Mouse (Mus musculus) heart, embryonic 14.5 days (tissue): Measurements from ENCODE around the gene 4632433K11Rik. TPM values are rescaled to one million over a fixed set of nuclear protein-coding genes. Genes with fewer than 3 reads are reported as not detected.
"Not testable (repeated sequence)": the region's sequence is repeated elsewhere in the genome, so short reads cannot be mapped to it uniquely, and the experiment has no call there.

Experiments
- ATAC-seq: fragments of 200-750 bp; cut with Nextera tagmentation; 2 replicates; pipeline ENCODE4 v1.8.0; 2017; ENCODE audit warnings: low read depth, moderate TSS enrichment; ENCODE audit not compliant: insufficient number of reproducible peaks, insufficient read depth, low FRiP score
- H3K27ac ChIP-seq, 2 experiments: fragments of 200-500 bp in 1 of 2; fragments of 300-500 bp in 1 of 2; sonication (generic) in 1 of 2; replicated peaks in 1 of 2; 2 replicates each; pipeline ENCODE4 v1.5.1; 2012 to 2014; ENCODE audit warnings: low read depth in 2 of 2, low read length in 2 of 2, control low read depth in 1 of 2, mild to moderate bottlenecking in 1 of 2, mixed read lengths in 1 of 2; ENCODE audit not compliant: control insufficient read depth in 1 of 2, insufficient read depth in 1 of 2
- H3K27me3 ChIP-seq: fragments of 300-500 bp; sonication (generic); 2 replicates; pipeline ENCODE4 v1.6.1; 2014; ENCODE audit warnings: mild to moderate bottlenecking, low read length, control low read depth; ENCODE audit not compliant: control insufficient read depth, insufficient read depth
- H3K36me3 ChIP-seq: fragments of 300-500 bp; sonication (generic); 2 replicates; pipeline ENCODE4 v1.6.1; 2014; ENCODE audit warnings: mild to moderate bottlenecking, control low read depth, low read length, mixed read lengths; ENCODE audit not compliant: control insufficient read depth, insufficient read depth
- H3K4me1 ChIP-seq, 2 experiments: fragments of 200-500 bp in 1 of 2; fragments of 300-500 bp in 1 of 2; sonication (generic) in 1 of 2; 2 replicates each; pipeline ENCODE4 v1.6.1; 2012 to 2014; ENCODE audit warnings: low read length in 2 of 2, control low read depth in 1 of 2, mixed read lengths in 1 of 2; ENCODE audit not compliant: control insufficient read depth in 2 of 2, insufficient read depth in 2 of 2
- H3K4me2 ChIP-seq: fragments of 300-500 bp; sonication (generic); 2 replicates; pipeline ENCODE4 v1.6.1; 2014; ENCODE audit warnings: mild to moderate bottlenecking, low read length
- H3K4me3 ChIP-seq, 2 experiments: fragments of 200-500 bp in 1 of 2; fragments of 300-500 bp in 1 of 2; sonication (generic) in 1 of 2; 2 replicates each; pipeline ENCODE4 v1.5.1; 2012 to 2014; ENCODE audit warnings: low read length in 2 of 2, mild to moderate bottlenecking in 2 of 2, control low read depth in 1 of 2, low read depth in 1 of 2, moderate library complexity in 1 of 2; ENCODE audit not compliant: control insufficient read depth in 1 of 2, insufficient read depth in 1 of 2
- H3K9ac ChIP-seq: fragments of 300-500 bp; sonication (generic); 2 replicates; pipeline ENCODE4 v1.6.1; 2014; ENCODE audit warnings: mild to moderate bottlenecking, low read length
- H3K9me3 ChIP-seq: fragments of 300-500 bp; sonication (generic); 2 replicates; pipeline ENCODE4 v1.6.1; 2016; ENCODE audit warnings: low read length, control low read depth; ENCODE audit not compliant: control insufficient read depth
- WGBS: fragments of 180-500 bp; shearing (Covaris S2); extraction: QIAGEN DNeasy Blood & Tissue Kit; methylation state at CpG from one replicate; pipeline ENCODE4 v1.1.7; 2014; 5-methylcytosine and 5-hydroxymethylcytosine counted together
- polyA plus RNA-seq: library from polyadenylated mRNA; unstranded; fragments of >200 nt; fragmentation: Nextera tagmentation; extraction: Ambion mirVana; gene quantifications from 2 replicates; pipeline ENCODE4 v1.2.1, GENCODE M21; 2014

4632433K11Rik gene
- polyA plus RNA-seq, 1 experiment from 2014 or later = not detected

- no peak for ATAC-seq
- H3K9me3 ChIP-seq = no peaks in the 10 kb centered on the region
- H3K4me1 ChIP-seq = peaks cover 10 to 25% of the 10 kb centered on the region in 2 experiments; a peak in 3 of 4 replicates
- peaks cover 23% of the 10 kb centered on the region for H3K27me3 ChIP-seq
- peak overlapping the region in 1 of 2 experiments; percentile 79; a peak in 1 of 4 replicates for H3K4me3 ChIP-seq
- peaks cover 22% of the 10 kb centered on the region for H3K36me3 ChIP-seq
- WGBS = 37% methylated on average over 7 of the region's 8 CpGs
- H3K9ac ChIP-seq = peak overlapping the region; percentile 92; the same call in 1 of the 2 replicates
- H3K4me2 ChIP-seq = peak overlapping the region; percentile 90
- H3K27ac ChIP-seq = peak overlapping the region in 1 of 2 experiments; percentile 55; a peak in 1 of 4 replicates
Measured at GRCm38 (mm10) chr7:4996934-4997333, 37.0 kb upstream of the 4632433K11Rik start.

GRCm38 (mm10) chr7:4999876-5000275, 34.0 kb upstream of the 4632433K11Rik start:
- ATAC-seq = no peak
- H3K9me3 ChIP-seq = no peaks in the 10 kb centered on the region
- peaks cover 3% of the 10 kb centered on the region; the same call in 1 of the 2 replicates for H3K27me3 ChIP-seq
- WGBS = 63% methylated on average over 2 of the region's 2 CpGs
- no peak overlapping the region for H3K4me2 ChIP-seq
- no peak overlapping the region for H3K4me3 ChIP-seq
- no peak overlapping the region for H3K27ac ChIP-seq
- peaks cover 6 to 12% of the 10 kb centered on the region in 2 experiments; a peak in 3 of 4 replicates for H3K4me1 ChIP-seq
- no peaks in the 10 kb centered on the region for H3K36me3 ChIP-seq
- no peak overlapping the region for H3K9ac ChIP-seq

GRCm38 (mm10) chr7:5002876-5003275, 31.0 kb upstream of the 4632433K11Rik start:
- 70% methylated on average over 8 of the region's 8 CpGs for WGBS
- not testable (repeated sequence) for H3K27me3 ChIP-seq, H3K4me1 ChIP-seq, H3K4me3 ChIP-seq, ATAC-seq, H3K27ac ChIP-seq, H3K4me2 ChIP-seq, H3K9ac ChIP-seq, H3K9me3 ChIP-seq
- H3K36me3 ChIP-seq = peaks cover 15% of the 10 kb centered on the region

- 0 out of 4 replicates have a peak, but pooled peaks cover 0 to 2% of the 10 kb centered on the region in 2 experiments for H3K4me1 ChIP-seq
- no peak overlapping the region for H3K9ac ChIP-seq
- peaks cover 69% of the 10 kb centered on the region for H3K36me3 ChIP-seq
- H3K9me3 ChIP-seq = no peaks in the 10 kb centered on the region
- no peak overlapping the region for H3K4me2 ChIP-seq
- no peak overlapping the region for H3K4me3 ChIP-seq
- no peak overlapping the region for H3K27ac ChIP-seq
- ATAC-seq = no peak
- H3K27me3 ChIP-seq = no peaks in the 10 kb centered on the region
- WGBS = 95% methylated on average over 26 of the region's 26 CpGs
Measured at GRCm38 (mm10) chr7:5008229-5008628, 25.7 kb upstream of the 4632433K11Rik start.

- no peak for ATAC-seq
- Histone ChIP-seq H3K4me3 (no peak overlapping the region), H3K9ac (no peak overlapping the region), H3K9me3 (no peaks in the 10 kb centered on the region), H3K36me3 (peaks cover 58% of the 10 kb centered on the region), H3K4me1 (peaks cover 0 to 10% of the 10 kb centered on the region in 2 experiments; a peak in 2 of 4 replicates), H3K27me3 (no peaks in the 10 kb centered on the region), H3K4me2 (0 out of 2 replicates have a peak overlapping the region, but pooled peaks have one; percentile 65), H3K27ac (no peak overlapping the region)
- WGBS = 90% methylated on average over 27 of the region's 27 CpGs
Measured at GRCm38 (mm10) chr7:5012681-5013513, 21.0 kb upstream of the 4632433K11Rik start.

- no peaks in the 10 kb centered on the region for H3K9me3 ChIP-seq
- peak within 1 kb of the TSS; percentile 97 to 99 for H3K27ac ChIP-seq
- H3K4me1 ChIP-seq = peaks cover 0 to 11% of the 10 kb centered on the region in 2 experiments; a peak in 2 of 4 replicates
- H3K27me3 ChIP-seq = no peaks in the 10 kb centered on the region
- peak within 1 kb of the TSS; percentile 70 for H3K4me2 ChIP-seq
- peak; percentile 78 for ATAC-seq
- WGBS = under 1% methylated on average over 42 of the region's 42 CpGs
- peak within 1 kb of the TSS; percentile 88 for H3K9ac ChIP-seq
- peak within 1 kb of the TSS; percentile 64 to 84 for H3K4me3 ChIP-seq
- peaks cover 43% of the 10 kb centered on the region for H3K36me3 ChIP-seq
Measured at GRCm38 (mm10) chr7:5014251-5015117, 19.4 kb upstream of the 4632433K11Rik start, which contains the start of the genes Zfp524 and Fiz1. Gene Zfp524, plus strand, starts transcription at chr7:5014415. Gene Fiz1, minus strand, starts transcription at chr7:5014697.
